In genomic region chrX:71700817-71701469, GRCm38 (mm10) we compare ENCODE assay signal across 20 mouse cellular contexts. TPM values are rescaled to one million over a fixed set of nuclear protein-coding genes. Genes with fewer than 3 reads are reported as not detected.
DNase-seq lines count a peak whose midpoint lies in the region; ATAC-seq and TF ChIP-seq lines count a peak whose summit lies in the region.
"Had no signal": no experiment of that assay in that cellular context is flagged by ENCODE, and none has a peak within 500 bp of the region (broad histone marks: within the 10 kb centered on the region; RNA-seq: fewer than 3 reads in every experiment).

No protein-coding gene starts in this region.

- H3K36me3 ChIP-seq in ES-E14 (ENCODE audit: control insufficient read depth, insufficient read depth, low read length, poor library complexity, severe bottlenecking) = no peaks in the 10 kb centered on the region
- no peaks in the 10 kb centered on the region for H3K36me3 ChIP-seq in forebrain, embryonic 16.5 days (ENCODE audit: control insufficient read depth, insufficient read depth)
- no peaks in the 10 kb centered on the region for H3K36me3 ChIP-seq in midbrain, embryonic 13.5 days
- H3K36me3 ChIP-seq: embryonic facial prominence, embryonic 15.5 days; liver, embryonic 15.5 days had no signal

- no peak overlapping the region for H3K27ac ChIP-seq in ES-E14 (ENCODE audit: insufficient read depth, low read depth, low read length, poor library complexity, severe bottlenecking)
- no peak overlapping the region for H3K27ac ChIP-seq in forebrain, embryonic 16.5 days (ENCODE audit: low read length)
- no peak overlapping the region for H3K27ac ChIP-seq in midbrain, embryonic 13.5 days
- H3K27ac ChIP-seq: embryonic facial prominence, embryonic 15.5 days; liver, embryonic 15.5 days had no signal

- no peak overlapping the region for H3K9ac ChIP-seq in ES-E14 (ENCODE audit: insufficient read depth, low read depth, low read length, poor library complexity, severe bottlenecking)
- H3K9ac ChIP-seq in forebrain, embryonic 16.5 days (replicated peaks; ENCODE audit: low read depth, low read length) = no peak overlapping the region
- no peak overlapping the region for H3K9ac ChIP-seq in midbrain, embryonic 13.5 days (replicated peaks)
- H3K9ac ChIP-seq: embryonic facial prominence, embryonic 15.5 days; liver, embryonic 15.5 days had no signal

- H3K4me1 ChIP-seq in ES-E14 (ENCODE audit: control insufficient read depth in 2 of 2, insufficient read depth in 2 of 2, low read length in 2 of 2, poor library complexity in 1 of 2) = peaks cover 0 to 2% of the 10 kb centered on the region in 2 experiments; a peak in 1 of 4 replicates
- H3K4me1 ChIP-seq in forebrain, embryonic 16.5 days (replicated peaks; ENCODE audit: control insufficient read depth, insufficient read depth, low read length) = 0 out of 2 replicates have a peak, but pooled peaks cover 3% of the 10 kb centered on the region
- 0 out of 2 replicates have a peak, but pooled peaks cover 3% of the 10 kb centered on the region for H3K4me1 ChIP-seq in midbrain, embryonic 13.5 days (replicated peaks)
- H3K4me1 ChIP-seq: embryonic facial prominence, embryonic 15.5 days; liver, embryonic 15.5 days had no signal

- H3K9me3 ChIP-seq in ES-E14 (ENCODE audit: control insufficient read depth, insufficient read depth, low read depth, low read length) = no peaks in the 10 kb centered on the region
- H3K9me3 ChIP-seq in forebrain, embryonic 16.5 days (ENCODE audit: control insufficient read depth, low read length) = no peaks in the 10 kb centered on the region
- H3K9me3 ChIP-seq in midbrain, embryonic 13.5 days = no peaks in the 10 kb centered on the region
- H3K9me3 ChIP-seq: embryonic facial prominence, embryonic 15.5 days; liver, embryonic 15.5 days had no signal

- no peak overlapping the region for H3K4me3 ChIP-seq in ES-E14 (ENCODE audit: insufficient read depth in 1 of 2, low read depth in 1 of 2, low read length in 2 of 2, poor library complexity in 1 of 2, severe bottlenecking in 1 of 2)
- no peak overlapping the region for H3K4me3 ChIP-seq in forebrain, embryonic 16.5 days (replicated peaks; ENCODE audit: low read length)
- no peak overlapping the region for H3K4me3 ChIP-seq in midbrain, embryonic 13.5 days (replicated peaks)
- H3K4me3 ChIP-seq: embryonic facial prominence, embryonic 15.5 days; liver, embryonic 15.5 days had no signal

- DNase-seq in ES-E14 (ENCODE audit: low read depth, low spot score) = peak; percentile 28
- peak; percentile 4 for DNase-seq in embryo, embryonic 10 days (ENCODE audit: low spot score)
- no peak for DNase-seq in cerebellum, adult 18-20 months
- DNase-seq in adrenal gland, postnatal 14 days = no peak
- no peak for DNase-seq in adrenal gland, adult (ENCODE audit: inconsistent age in 2 of 2, low spot score in 1 of 2)
- DNase-seq in cerebellum, postnatal 10 days = no peak
- DNase-seq: cerebellum, postnatal 14 days; heart, adult 18-20 months; kidney, postnatal 25 days; lung, postnatal 14 days; right cerebral cortex, postnatal 25 days; thymus, adult 18-20 months had no signal

- no peaks in the 10 kb centered on the region for H3K27me3 ChIP-seq in forebrain, embryonic 16.5 days (replicated peaks; ENCODE audit: control insufficient read depth, insufficient read depth, low read length)
- no peaks in the 10 kb centered on the region for H3K27me3 ChIP-seq in midbrain, embryonic 13.5 days
- H3K27me3 ChIP-seq: embryonic facial prominence, embryonic 15.5 days; liver, embryonic 15.5 days had no signal

- in situ Hi-C loops in ES-E14 (cut with MboI; ENCODE audit: low sequenced_read_pairs in 2 of 2, unreplicated experiment in 2 of 2) = no loop called here

- 15% methylated on average over 6 of the region's 6 CpGs for WGBS in forebrain, embryonic 16.5 days
- WGBS in midbrain, embryonic 13.5 days = 17% methylated on average over 6 of the region's 6 CpGs

- ATAC-seq in forebrain, embryonic 16.5 days = peak; percentile 95
- ATAC-seq in midbrain, embryonic 13.5 days = peak; percentile 86
- ATAC-seq: intestine, postnatal 0 days had no signal

- no peak overlapping the region for H3K4me2 ChIP-seq in forebrain, embryonic 16.5 days (ENCODE audit: low read length)
- H3K4me2 ChIP-seq in midbrain, embryonic 13.5 days (replicated peaks) = no peak overlapping the region
- H3K4me2 ChIP-seq: embryonic facial prominence, embryonic 15.5 days; liver, embryonic 15.5 days had no signal

TF ChIP-seq in ES-E14, 5 proteins besides CTCF, POLR2A, EP300 and RAD21:
- TF ChIP-seq ZC3H11A (IDR thresholded peaks at IDR 0.05; ENCODE audit: borderline replicate concordance, low read depth, low read length) = no peak
- no peak for TF ChIP-seq MAFK (IDR thresholded peaks at IDR 0.05; ENCODE audit: insufficient read depth, low read depth, low read length)
- TF ChIP-seq HCFC1 (IDR thresholded peaks at IDR 0.05; ENCODE audit: borderline replicate concordance, insufficient read depth, low read length) = no peak
- no peak for TF ChIP-seq CHD2 (IDR thresholded peaks at IDR 0.05; ENCODE audit: low read depth, low read length)
- TF ChIP-seq ZNF384 (IDR thresholded peaks at IDR 0.05; ENCODE audit: low read depth, low read length) = no peak
TF ChIP-seq in ES-E14: peak in this region for 0.

RNA-seq across cellular contexts. Expression of gene Gpr50, which starts 37.5 kb away (rescaled TPM):
- 0.42 and 0.89 TPM in 2 replicates for total RNA-seq in ES-E14 (2012; rRNA removed)
- 0.63 and 4.1 TPM in 2 replicates for polyA plus RNA-seq in forebrain, embryonic 16.5 days (2015; fragmentation: Nextera tagmentation; extraction: Ambion mirVana)
- 3.1 and 4.1 TPM in 2 replicates for polyA plus RNA-seq in midbrain, embryonic 13.5 days (2015; fragmentation: Nextera tagmentation; extraction: Ambion mirVana)
- not detected in 2 replicates for total RNA-seq in adrenal gland, postnatal 14 days (2021)
- total RNA-seq: heart, adult 18-20 months; MEL had no signal
- polyA plus RNA-seq: C2C12; heart, postnatal 0 days had no signal

Comparison
In these comparisons a context has a peak if more than half of its experiments do, and no peak if none do; other contexts are left out.
1. DNase-seq: peak in ES-E14 (single experiment) and embryo, embryonic 10 days (single experiment); none in cerebellum, adult 18-20 months (0 of 2), adrenal gland, postnatal 14 days (single experiment), adrenal gland, adult (0 of 2) and cerebellum, postnatal 10 days (0 of 2).